Mouse (Mus musculus) forebrain, postnatal 0 days (tissue): ENCODE measurements around the gene Creld2. TPM values are rescaled to one million over a fixed set of nuclear protein-coding genes. Genes with fewer than 3 reads are reported as not detected.

Experiments
- ATAC-seq: fragments of 200-750 bp; cut with Nextera tagmentation; 2 replicates; pipeline ENCODE4 v1.8.0; 2017; ENCODE audit warnings: mild to moderate bottlenecking, moderate library complexity
- DNase-seq: peaks from one replicate; pipeline ENCODE4 v3.0.0-alpha.2; 2015
- H3K27ac ChIP-seq: fragments of 300-500 bp; sonication (generic); 2 replicates; pipeline ENCODE4 v1.5.1; 2014; ENCODE audit warnings: low read depth, mild to moderate bottlenecking, antibody characterized with exemption, low read length, moderate library complexity, mixed read lengths
- H3K27me3 ChIP-seq: fragments of 300-500 bp; sonication (generic); 2 replicates; pipeline ENCODE4 v1.6.1; 2014; ENCODE audit warnings: mild to moderate bottlenecking, low read length, mixed read lengths; ENCODE audit not compliant: insufficient read depth
- H3K36me3 ChIP-seq: fragments of 300-500 bp; sonication (generic); 2 replicates; pipeline ENCODE4 v1.6.1; 2014; ENCODE audit warnings: mild to moderate bottlenecking, moderate library complexity; ENCODE audit not compliant: insufficient read depth
- H3K4me1 ChIP-seq: fragments of 300-500 bp; sonication (generic); 2 replicates; pipeline ENCODE4 v1.6.1; 2014; ENCODE audit warnings: antibody characterized with exemption; ENCODE audit not compliant: insufficient read depth
- H3K4me2 ChIP-seq: fragments of 300-500 bp; sonication (generic); 2 replicates; pipeline ENCODE4 v1.6.1; 2014; ENCODE audit warnings: low read depth, mild to moderate bottlenecking, moderate library complexity
- H3K4me3 ChIP-seq: fragments of 300-500 bp; sonication (generic); 2 replicates; pipeline ENCODE4 v1.5.1; 2014; ENCODE audit warnings: low read depth, low read length, mixed read lengths
- H3K9ac ChIP-seq: fragments of 300-500 bp; sonication (generic); 2 replicates; pipeline ENCODE4 v1.6.1; 2014; ENCODE audit warnings: mild to moderate bottlenecking
- H3K9me3 ChIP-seq: fragments of 300-500 bp; sonication (generic); 2 replicates; pipeline ENCODE4 v1.6.1; 2016; ENCODE audit warnings: low read length
- CTCF ChIP-seq: sonication (generic); IDR thresholded peaks from 2 replicates; pipeline ENCODE4 v1.5.1; 2016; ENCODE audit warnings: antibody characterized with exemption, control low read depth, low read depth
- WGBS: fragments of 180-500 bp; shearing (Covaris S2); extraction: QIAGEN DNeasy Blood & Tissue Kit; methylation state at CpG from one replicate; pipeline ENCODE4 v1.1.7; 2014; 5-methylcytosine and 5-hydroxymethylcytosine counted together
- polyA plus RNA-seq: library from polyadenylated mRNA; unstranded; fragments of >200 nt; fragmentation: Nextera tagmentation; extraction: Ambion mirVana; gene quantifications from 2 replicates; pipeline ENCODE4 v1.2.1, GENCODE M21; 2015
- total RNA-seq: library from RNA; depleted of rRNA; stranded (reverse); fragments of >200 nt; gene quantifications from 2 replicates; pipeline ENCODE4 v1.2.3, GENCODE M21; 2014

Gene Creld2
- total and polyA plus RNA-seq, 2 experiments from 2014 or later, result 31.6 to 40.2 TPM

DNA sequence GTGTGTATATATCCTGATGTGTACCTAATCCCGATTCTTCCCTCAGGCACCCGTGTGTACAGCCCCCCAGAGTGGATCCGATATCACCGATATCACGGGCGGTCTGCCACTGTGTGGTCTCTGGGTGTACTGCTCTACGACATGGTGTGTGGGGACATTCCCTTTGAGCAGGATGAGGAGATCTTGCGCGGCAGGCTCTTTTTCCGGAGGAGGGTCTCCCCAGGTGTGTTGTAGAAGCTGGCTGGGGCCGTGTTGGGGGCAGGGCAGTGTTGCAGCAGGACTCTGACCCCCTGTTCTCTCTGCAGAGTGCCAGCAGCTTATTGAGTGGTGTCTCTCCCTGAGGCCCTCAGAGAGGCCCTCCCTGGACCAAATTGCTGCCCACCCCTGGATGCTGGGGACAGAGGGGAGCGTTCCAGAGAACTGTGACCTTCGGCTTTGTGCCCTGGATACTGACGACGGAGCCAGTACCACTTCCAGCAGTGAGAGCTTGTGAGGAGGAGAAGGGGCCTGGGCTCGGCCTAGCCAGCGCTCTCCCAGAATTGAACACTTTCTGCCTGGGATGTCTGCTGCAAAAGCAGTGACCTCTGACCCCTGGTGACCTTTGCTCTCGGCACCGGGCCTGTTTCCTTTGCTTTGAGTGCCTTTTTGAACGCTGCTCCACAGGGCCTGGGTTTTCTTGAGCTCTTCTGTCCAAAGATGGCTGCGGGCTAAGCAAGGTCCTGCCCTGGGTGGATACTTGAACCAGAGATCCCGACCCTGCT is 45.0 kb downstream of the Creld2 start:
- Histone ChIP-seq H3K27me3 (no peaks in the 10 kb centered on the region), H3K4me1 (peaks cover 9% of the 10 kb centered on the region), H3K27ac (peak overlapping the region; percentile 99), H3K9ac (peak overlapping the region; percentile 92), H3K36me3 (peaks cover 17% of the 10 kb centered on the region), H3K4me3 (peak overlapping the region; percentile 79), H3K4me2 (peak overlapping the region; percentile 81), H3K9me3 (no peaks in the 10 kb centered on the region)
- peak; percentile 48 for TF ChIP-seq CTCF
- WGBS, result 49% methylated on average over 22 of the region's 22 CpGs
- ATAC-seq (peak; percentile 23), DNase-seq (no peak)

GRCm38 (mm10) chr15:88865061-88865460 is 45.6 kb downstream of the Creld2 start:
- peaks cover 17% of the 10 kb centered on the region for H3K36me3 ChIP-seq
- H3K27ac ChIP-seq, result no peak overlapping the region
- no peak overlapping the region for H3K9ac ChIP-seq
- DNase-seq, result no peak
- H3K4me2 ChIP-seq, result peak overlapping the region; percentile 81; the same call in 1 of the 2 replicates
- no peak for TF ChIP-seq CTCF
- ATAC-seq, result no peak
- H3K27me3 ChIP-seq, result no peaks in the 10 kb centered on the region
- no peak overlapping the region for H3K4me3 ChIP-seq
- 93% methylated on average over 14 of the region's 14 CpGs for WGBS
- no peaks in the 10 kb centered on the region for H3K9me3 ChIP-seq
- peaks cover 9% of the 10 kb centered on the region for H3K4me1 ChIP-seq

DNA sequence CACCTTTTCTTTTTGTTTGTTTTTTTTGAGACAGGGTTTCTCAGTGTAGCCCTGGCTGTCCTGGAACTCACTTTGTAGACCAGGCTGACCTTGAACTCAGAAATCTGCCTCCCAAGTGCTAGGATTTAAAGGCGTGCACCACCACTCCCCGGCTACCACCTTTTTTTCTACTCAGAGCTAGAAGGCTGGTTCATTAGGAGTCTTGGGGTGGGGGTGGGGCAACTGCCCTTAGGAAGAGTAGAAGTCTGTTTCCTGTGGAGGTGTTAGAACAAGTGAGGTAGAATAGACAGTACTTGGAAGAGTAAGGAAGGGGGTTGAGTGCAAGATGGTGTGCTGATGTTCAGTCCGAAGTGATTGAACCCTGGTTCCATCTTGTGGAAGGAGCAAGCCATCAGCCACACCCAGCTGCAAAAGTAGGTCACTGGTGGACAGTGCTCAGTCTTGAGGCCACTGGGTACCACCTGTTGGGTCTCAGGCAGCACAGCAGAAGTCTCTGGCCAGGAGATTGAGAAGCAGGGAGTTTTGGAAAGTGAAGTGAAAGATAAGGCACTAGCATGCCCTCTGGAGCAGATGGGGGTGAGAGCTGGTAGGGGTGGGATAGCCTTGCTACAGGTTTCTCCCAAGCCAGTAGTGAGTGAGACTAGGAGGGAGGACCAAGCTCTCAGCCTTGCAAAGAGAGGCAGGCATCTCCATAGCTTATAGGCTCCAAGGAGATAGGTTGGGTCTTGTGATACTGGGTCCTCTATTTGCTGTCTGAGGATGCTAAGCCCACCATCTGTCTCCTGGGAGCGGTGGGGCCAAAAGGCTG is 46.6 kb downstream of the Creld2 start:
- no peaks in the 10 kb centered on the region for H3K9me3 ChIP-seq
- peaks cover 17% of the 10 kb centered on the region for H3K36me3 ChIP-seq
- no peak overlapping the region for H3K4me3 ChIP-seq
- TF ChIP-seq CTCF, result no peak
- ATAC-seq, result no peak
- H3K27ac ChIP-seq, result no peak overlapping the region
- H3K27me3 ChIP-seq, result no peaks in the 10 kb centered on the region
- H3K4me1 ChIP-seq, result peaks cover 9% of the 10 kb centered on the region
- H3K9ac ChIP-seq, result no peak overlapping the region
- no peak for DNase-seq
- WGBS, result 82% methylated on average over 4 of the region's 4 CpGs
- no peak overlapping the region for H3K4me2 ChIP-seq

GRCm38 (mm10) chr15:88866934-88867356 is 47.5 kb downstream of the Creld2 start:
- WGBS, result 58% methylated on average over 7 of the region's 7 CpGs

GRCm38 (mm10) chr15:88867368-88868023 is 48.0 kb downstream of the Creld2 start:
- ATAC-seq (no peak), DNase-seq (no peak)
- Histone ChIP-seq H3K36me3 (peaks cover 17% of the 10 kb centered on the region), H3K4me1 (peaks cover 5% of the 10 kb centered on the region), H3K9me3 (no peaks in the 10 kb centered on the region), H3K27me3 (no peaks in the 10 kb centered on the region), H3K27ac (no peak overlapping the region), H3K4me3 (no peak overlapping the region), H3K9ac (0 out of 2 replicates have a peak overlapping the region, but pooled peaks have one; percentile 1), H3K4me2 (no peak overlapping the region)
- WGBS, result 32% methylated on average over 5 of the region's 5 CpGs
- TF ChIP-seq CTCF, result no peak

More at GRCm38 (mm10) chr15:88866934-88867356, 47.5 kb downstream of the Creld2 start:
- DNase-seq (no peak), ATAC-seq (no peak)
- no peak overlapping the region for H3K4me3 ChIP-seq
- no peaks in the 10 kb centered on the region for H3K27me3 ChIP-seq
- H3K36me3 ChIP-seq, result peaks cover 17% of the 10 kb centered on the region
- 0 out of 2 replicates have a peak overlapping the region, but pooled peaks have one; percentile 1 for H3K9ac ChIP-seq
- H3K9me3 ChIP-seq, result no peaks in the 10 kb centered on the region
- no peak overlapping the region for H3K4me2 ChIP-seq
- H3K27ac ChIP-seq, result no peak overlapping the region
- no peak for TF ChIP-seq CTCF
- peaks cover 5% of the 10 kb centered on the region for H3K4me1 ChIP-seq

- H3K9me3 ChIP-seq, result no peaks in the 10 kb centered on the region
- H3K4me3 ChIP-seq, result no peak overlapping the region
- WGBS, result 92% methylated on average over 6 of the region's 6 CpGs
- H3K36me3 ChIP-seq, result peaks cover 17% of the 10 kb centered on the region
- no peak overlapping the region for H3K4me2 ChIP-seq
- H3K27me3 ChIP-seq, result no peaks in the 10 kb centered on the region
- DNase-seq (no peak), ATAC-seq (no peak)
- no peak for TF ChIP-seq CTCF
- peaks cover 5% of the 10 kb centered on the region for H3K4me1 ChIP-seq
- no peak overlapping the region for H3K27ac ChIP-seq
- H3K9ac ChIP-seq, result no peak overlapping the region
Measured at GRCm38 (mm10) chr15:88868024-88868742, 48.7 kb downstream of the Creld2 start.
